Mouse (Mus musculus) thymus, postnatal 10 days (tissue): ENCODE measurements at regions not wholly inside any gene's neighbourhood (a gene's known extent, or its start where the extent isn't known, plus 50 kb on each side); places are given as distances from the start of the nearest gene placed in this dataset.

Experiments used
- DNase-seq, 2 experiments: peaks; one replicate each; pipeline ENCODE4 v3.0.0; 2021; ENCODE audit warnings: low spot score in 2 of 2

DNA sequence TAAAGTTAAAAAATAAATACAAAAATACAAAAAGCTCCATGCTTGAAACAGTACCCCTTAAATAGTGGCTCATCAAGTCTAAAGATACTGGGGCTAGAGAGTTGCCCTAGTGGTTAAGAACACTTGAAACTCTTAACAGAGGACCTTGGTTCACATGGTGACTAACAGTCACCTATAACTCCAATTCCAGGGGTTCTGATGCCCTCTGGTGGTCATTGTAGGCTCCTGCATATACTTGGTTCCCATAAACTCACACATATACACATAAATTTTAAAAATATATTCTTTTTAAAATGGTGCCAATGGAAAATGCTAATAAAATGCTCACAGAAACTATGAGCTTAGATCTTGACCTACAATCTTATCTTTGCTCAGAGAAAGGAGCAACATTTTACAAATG lies 286.4 kb downstream of the Pdcd6ip start:
- no peak for DNase-seq

DNA sequence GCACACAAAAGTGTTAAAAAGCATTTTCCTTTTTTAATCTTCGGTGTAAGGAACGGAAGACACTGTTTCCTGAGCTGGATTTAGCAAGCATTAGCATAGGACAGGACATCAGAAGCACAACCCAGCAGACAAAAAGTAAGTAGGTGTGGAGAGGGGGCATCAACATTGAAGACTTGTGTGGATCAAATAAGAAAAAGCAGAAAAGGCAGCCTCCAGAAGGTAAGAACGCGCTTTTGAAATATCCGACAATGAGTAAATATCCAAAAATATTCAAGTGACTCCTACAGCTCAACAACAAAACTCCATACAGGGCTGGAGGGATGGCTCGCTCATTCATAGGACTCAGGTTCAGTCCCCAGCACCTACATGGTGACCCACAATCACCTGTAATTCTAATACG lies 286.9 kb downstream of the Pdcd6ip start:
- no peak for DNase-seq

DNA sequence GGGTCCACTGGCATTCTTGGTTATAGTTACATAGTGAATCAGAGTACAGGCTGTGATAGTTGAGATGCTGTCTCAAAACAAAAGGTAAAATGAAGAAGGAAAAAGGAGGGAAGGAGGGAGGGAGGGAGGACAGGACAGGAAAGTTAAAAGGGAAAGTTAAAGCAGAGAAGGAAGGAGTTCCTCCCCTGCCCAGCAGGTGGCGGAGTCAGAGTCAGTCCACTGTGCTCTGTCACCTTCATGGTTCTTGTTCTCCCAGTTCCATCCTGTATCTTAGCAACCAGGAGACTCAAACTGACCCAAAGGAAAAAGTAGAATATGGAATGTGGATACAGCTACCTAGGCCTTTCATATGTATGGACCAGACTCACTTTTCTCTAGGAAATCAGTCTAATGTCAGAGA lies 288.3 kb downstream of the Pdcd6ip start:
- DNase-seq = no peak

DNA sequence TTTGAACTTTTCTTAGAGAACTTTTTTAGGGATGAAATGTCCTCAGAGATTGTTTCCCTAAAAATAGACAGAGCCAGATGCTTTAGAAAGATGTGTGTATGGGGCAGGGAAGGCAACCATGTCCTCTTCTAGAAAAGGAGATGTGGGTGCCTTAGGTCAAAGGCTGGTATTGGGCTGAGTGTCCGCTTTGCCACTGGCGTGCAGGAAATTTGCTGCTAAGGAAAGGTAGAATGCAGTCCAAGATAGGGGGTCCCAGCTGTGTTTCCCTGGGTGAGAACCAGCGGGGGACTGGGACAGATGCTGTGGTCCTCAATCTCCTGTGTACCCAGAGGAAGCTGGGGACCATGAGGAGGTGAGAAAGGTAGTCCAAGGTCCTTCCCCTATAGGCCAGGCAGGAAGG lies 291.0 kb downstream of the Pdcd6ip start:
- DNase-seq = no peak

DNA sequence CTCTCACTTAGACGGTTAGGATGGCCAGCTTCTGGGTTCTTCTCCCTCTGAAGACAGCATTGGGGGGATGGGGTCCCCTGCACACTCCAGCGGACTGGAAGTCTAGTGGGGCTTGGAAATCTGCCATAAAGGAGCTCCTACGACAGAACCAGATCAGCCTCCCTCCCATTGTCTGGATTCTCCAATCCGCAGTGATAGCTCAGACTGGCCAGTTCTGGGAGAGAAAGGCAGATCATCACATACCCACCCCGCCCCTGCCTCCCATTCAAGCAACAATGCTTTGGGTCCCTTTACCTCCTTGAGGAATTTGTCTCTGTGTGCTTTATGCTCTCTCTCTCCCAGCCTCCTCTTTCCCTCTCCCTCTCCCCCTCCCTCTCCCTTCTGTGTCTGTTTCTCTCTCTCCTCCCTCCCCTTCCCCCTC lies 292.5 kb downstream of the Pdcd6ip start:
- DNase-seq = no peak

DNA sequence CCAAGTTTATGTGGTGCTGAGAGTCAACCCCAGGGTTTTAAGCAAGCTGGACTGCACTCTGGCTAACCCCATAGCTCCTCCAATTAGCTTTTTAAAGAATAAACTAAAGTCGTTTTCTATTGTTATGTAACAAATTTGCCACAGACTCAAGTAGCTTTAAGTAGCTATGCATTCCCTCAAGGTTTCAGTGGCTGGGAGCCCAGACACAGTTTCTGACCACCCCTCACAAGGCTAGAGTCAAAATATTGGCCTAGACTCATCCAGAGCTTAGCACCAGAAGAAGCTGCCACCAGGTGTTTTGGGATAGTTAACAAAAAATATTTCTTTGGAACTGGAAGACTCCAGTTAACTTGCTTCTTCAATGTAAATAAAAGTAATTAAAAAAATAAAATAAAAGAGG lies 293.4 kb downstream of the Pdcd6ip start:
- DNase-seq = no peak

DNA sequence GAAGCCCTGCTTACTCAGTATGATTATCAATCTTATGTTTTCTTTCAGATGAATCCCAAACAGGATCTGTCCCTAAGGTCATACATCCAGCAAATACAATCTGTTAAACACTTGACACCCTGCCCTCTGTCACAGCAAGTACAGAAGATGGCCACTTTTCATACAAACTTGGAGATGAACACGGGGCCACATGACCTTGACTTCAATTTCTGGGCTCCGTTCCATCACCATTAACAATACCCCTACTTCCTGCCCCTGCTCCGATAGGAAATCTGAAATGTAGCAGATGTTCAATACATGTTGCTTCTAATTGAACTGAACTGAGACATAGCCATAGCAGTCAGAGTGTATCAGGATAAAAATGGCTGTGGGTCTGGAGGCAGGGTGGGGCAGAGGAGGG lies 294.2 kb downstream of the Pdcd6ip start:
- no peak for DNase-seq

DNA sequence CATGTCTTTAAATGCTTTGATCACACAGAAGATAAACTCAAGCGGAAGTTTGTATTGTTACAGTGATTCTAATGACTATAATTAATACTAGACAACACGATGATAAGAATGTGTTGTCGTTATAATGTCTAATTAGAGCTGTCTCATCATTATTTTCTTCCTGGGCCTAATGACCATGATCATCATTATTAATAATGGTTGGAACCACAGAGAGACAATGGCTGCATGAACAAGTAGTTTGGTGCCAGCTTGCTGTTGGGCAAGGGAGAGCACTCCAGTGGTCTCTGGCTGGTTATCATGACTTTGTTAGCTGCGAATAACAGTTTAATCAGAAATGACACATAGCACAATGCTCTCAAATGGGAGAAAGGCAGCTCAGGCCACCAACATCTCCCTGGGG lies 296.4 kb downstream of the Pdcd6ip start:
- no peak for DNase-seq

DNA sequence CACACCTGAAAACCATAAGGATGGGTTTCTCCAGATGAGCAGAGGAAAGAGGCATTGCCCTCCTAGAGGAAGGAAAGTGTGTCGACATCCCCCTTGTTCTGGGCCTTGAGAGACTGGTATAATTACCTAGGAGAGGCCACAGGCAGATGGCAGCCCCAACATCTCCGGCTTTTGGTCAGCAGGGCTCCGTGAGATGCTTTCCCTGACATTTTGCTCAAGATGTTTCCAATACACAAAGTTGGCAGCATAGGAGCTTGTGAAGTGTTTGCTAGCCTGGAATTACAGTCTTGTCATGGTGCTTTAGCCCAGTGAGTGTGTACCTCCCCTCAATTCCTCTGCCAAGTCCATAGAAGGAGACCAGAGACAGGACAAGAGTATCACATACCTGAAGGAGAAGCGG lies 299.5 kb downstream of the Pdcd6ip start:
- no peak for DNase-seq

DNA sequence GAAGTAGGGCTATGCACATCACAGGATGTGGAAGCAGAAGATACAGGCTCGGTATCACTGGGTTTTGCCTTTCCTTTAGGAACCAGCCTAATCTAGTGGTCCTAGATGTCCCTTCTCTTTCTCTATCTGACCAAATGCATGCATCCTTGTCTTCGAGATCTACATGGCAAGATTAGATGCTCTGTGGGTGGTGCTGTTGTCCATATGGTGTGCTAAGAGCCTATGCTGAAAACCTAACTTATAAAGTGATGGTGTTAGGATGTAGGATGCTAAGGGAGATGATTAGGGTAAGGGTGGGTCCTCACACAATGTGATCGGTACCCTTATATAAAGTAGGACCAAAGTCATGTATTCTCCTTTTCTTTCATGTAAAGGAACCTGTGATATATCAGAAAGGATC lies 313.7 kb downstream of the Pdcd6ip start:
- DNase-seq = no peak

DNA sequence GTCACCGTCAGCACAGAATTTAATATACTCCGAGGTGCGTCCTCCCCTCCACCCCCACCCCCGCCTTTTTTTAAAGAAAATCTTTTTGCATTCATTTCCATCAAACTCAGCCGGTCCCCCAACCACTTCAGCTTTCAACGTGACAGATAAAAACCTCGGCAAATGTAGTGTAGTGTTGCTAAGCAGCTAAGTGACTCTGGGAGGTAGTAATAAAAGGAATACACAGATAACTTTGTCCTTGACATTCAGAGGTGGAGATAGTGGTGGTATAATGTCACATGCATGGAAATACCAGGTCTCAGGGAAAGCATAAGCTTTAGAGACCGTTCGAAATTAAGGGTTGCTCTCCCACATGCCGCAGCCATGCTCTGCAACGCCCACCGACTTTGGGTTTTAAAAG lies 320.7 kb downstream of the Pdcd6ip start:
- DNase-seq = no peak

DNA sequence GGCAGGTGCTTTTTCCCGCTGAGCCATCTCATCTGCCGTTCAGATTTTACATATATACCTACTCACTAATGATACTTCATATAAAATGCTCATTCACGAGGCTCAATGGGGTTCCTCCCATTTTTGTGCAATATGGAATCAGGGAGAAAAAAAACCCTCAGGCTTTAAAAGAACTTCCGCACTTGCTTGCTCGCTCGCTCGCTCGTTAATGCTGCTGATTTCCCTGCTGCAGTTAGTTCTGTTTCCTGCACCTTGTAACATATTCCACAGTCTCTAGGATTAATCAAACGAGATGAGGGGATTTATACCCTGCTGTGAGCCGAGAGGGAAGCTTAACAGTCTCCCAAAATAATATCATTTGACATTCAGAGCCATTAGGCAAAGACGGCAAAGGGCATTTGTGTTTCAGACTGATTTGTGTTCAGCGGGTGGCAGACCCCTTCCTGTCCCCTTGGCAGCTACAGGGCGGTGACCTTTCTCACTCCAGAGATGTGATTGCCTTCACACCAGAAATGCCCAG lies 326.4 kb downstream of the Pdcd6ip start:
- DNase-seq = no peak

DNA sequence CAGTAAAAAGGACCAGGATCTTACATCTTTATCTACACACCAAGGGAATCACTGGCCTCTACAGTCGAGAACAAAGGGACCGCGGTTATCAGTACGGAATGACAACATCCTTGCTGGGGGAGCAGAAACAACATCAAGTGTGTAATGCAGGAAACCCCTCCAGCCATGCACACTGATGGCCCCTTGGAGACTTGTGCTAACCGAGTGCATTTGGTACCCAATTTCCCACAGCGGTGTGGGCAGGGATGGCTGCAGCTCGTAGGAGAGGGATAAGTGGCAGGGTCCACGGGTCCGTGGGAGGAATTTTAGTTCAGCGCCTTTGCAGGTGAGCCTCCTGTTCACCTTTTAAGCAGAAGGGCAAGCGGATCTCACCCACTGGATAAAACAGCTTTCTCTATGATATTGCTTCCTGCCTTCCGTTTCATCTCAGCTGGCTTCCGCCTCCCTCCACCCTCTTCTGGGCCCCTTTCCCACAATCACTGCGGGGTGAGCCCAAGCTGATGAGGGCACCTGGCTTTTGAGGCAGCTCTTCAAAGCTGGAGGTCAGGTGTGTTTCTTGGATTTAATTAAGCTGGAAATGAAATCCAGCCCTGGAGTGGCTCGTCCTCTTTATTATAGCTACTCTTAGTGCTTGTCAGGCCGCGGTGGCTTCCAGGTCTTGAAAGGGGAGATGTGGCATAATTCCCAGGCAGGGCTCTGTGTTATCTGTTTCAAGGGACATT lies 327.5 kb downstream of the Pdcd6ip start:
- no peak for DNase-seq

DNA sequence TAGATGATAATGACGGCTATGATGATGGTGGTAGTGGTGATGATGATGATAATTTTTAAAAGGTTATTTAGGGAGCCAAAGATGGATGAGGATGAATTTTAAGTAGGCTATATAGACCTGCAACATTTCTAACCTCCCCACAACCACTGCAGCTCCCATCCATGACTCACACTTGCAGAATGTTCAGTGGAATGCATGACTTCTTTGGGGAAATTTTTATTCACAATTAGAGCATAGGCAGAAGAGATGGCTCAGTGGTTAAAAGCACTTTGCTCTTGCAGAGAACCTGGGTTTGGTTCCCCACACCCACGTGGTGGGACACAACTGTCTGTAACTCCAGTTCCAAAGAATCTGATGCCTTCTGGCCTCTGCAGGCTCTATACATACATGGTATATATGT lies 329.5 kb downstream of the Pdcd6ip start:
- DNase-seq = no peak

DNA sequence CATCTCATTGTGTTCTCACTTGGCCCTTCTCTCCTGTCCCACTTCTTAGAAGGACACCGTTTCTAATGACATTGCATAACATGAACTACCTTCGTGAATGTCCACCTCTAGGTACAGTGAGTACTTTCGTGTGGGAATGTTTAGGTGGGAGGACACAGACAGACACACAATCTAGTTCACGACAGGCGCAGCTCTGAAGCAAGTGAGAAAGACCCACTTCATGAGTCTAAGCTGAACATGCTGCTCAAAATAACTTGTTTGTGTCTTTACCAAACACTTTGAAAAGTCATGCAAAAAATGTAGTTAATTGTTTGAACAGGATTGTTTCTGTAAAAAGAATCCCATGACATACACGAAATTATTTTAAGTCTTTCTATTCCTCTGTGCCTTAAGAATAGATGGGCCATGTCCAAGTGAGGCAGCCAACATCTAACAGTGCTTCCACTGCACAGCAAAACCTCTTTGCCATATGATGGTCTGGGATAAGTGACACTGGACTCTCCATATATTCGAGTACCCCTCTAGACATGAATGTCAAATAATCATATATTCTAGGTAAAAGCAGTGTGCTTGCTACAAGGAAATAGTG lies 336.2 kb downstream of the Pdcd6ip start:
- DNase-seq = no peak

DNA sequence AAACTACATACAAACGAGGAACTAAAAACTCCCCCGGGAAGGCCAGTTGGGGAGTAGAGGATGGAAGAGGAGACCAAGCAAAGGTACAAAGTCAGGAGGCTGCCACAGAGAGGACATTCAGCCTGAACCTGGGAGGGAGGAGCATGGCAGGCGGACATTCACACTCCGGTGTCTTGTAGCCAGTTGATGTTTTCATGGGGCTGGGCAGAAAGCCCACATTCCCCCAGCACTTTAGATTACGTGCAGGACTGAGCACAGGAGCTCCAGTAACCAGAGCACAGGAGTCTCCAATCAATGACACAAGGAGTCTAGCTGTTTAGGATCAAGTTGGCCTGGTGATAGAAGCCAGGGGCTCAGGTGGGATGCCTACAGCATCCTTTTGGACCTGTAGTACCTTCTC lies 360.1 kb downstream of the Pdcd6ip start:
- no peak for DNase-seq

DNA sequence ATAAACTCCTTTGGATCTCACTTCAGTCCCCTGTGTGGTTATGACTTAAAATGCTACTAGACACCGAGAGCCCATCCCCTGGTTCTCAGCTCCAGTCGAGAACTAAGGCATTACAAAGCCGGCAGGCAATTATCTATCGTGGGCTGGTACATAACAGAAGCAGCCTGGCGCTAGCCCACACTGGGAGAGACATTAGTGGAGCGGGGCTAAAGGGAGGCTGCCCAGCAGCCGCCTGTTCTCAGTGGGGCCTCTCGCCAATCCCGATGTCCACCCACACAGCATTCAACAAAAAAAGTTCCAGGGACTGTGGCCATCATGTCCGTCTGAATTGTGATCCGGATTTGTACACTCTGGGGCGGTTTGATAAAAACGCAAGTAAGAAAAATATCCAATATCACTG lies 361.5 kb downstream of the Pdcd6ip start:
- no peak for DNase-seq

DNA sequence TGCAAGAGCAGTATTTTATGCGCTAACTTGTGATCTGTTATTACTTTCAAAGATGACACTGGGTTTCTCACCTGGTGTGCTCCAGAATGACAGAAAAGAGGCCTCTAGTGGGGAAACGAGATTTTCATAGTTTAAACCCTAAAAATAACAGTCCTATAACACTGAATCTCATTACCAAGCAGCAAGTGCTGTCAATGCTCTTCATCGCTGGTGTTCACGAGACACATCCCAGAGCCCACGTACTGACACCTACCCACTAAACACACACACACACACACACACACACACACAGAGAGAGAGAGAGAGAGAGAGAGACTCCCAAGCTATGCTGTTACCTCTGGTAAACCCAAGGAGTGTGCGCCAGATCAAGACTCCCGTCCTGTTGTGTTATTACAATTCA lies 365.9 kb downstream of the Pdcd6ip start:
- DNase-seq = no peak

DNA sequence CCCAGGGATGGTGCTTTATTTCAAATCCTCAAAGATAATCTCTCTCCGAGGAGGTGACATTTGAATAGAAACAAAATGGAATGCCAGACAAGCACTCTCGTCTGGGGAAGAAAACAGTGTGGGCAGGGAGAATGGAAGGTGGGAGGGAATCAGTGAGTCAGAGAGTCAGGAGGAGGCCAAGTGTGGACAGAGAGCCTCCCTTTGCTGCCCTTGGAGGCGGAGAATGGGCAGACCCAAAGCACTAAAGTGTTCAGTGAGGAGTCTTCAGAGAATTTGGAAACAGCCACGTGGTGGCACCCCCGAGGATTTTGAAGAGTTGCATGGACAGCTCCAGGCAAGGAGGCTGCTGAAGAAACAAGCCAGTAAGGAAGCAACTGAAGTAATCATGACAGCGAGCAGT lies 367.2 kb downstream of the Pdcd6ip start:
- no peak for DNase-seq

DNA sequence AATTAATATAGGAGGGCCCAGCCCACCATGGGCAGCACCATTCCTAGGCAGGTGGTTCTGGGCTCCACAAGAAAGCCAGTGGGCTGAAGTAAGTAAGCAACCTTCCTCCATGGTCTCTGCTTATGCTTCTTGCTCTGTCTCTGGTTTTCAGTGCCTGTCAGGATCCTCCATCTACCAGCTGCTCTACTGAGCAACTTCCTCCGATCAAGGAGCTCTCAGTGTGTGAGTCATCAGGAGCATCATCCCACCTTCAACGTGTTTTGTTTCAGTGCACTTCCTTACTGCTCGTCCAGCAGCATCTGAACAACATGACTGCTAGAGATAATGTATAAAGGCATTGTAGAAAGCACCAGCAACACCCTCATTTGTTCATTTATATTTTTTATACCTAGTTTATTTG lies 368.0 kb downstream of the Pdcd6ip start:
- no peak for DNase-seq

DNA sequence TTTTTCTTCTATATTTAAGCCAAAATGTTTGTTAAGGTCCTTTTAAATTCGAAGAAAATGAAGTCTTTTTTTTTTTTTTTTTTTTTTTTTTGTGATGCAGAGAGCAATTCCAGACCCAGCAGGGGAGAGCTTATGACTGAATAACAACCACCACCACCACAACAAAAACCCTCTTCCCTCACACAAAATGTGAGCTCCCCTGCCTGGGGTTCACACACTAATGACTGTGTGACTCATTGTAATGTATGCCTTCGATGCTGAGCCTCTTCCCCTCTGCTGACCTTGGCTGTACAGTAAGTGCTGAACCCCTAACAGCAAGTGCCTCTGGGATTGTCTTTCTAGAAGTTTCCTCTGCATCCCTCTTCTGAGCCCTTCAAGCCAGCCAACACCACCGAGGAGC lies 383.6 kb downstream of the Pdcd6ip start:
- DNase-seq = no peak

DNA sequence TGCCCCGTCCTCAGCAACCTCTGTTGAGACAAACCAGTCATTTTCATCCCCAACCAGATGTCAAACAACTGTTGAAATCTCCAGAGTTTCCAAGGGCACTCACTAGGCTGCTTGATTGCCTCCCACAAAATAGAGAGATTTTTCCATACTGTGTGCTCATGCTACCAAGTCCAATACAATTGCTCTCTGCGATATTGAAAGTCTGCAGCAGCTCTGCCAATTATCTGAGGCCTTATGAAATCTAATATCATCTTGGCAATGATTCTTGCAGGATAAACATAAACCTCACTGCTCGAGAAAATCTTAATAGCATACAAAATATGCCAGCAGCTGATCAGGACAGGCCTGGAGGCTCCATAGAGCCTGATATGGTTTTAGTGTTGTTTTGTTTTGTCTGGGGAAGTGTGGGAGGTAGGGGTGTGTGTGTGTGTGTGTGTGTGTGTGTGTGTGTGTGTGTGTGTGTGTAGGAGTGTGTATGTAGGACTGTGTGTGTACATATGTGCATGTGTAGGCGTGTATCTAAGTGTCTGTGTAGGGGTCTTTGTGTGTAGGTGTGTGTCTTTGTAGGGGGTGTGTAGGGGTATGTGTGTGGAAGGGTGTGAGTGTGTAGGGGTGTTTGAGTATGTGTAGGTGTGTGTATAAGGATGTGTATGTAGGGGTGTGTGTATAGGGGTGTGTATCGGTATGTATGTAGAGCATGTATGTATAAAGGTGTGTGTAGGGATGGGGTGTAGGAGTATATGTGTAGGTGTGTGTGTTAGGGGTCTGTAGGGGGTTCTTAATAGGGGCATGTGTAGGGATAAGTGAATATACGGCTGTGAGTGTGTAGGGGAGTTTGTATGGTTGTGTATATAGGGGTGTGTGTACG lies 398.1 kb downstream of the Pdcd6ip start:
- DNase-seq = no peak

DNA sequence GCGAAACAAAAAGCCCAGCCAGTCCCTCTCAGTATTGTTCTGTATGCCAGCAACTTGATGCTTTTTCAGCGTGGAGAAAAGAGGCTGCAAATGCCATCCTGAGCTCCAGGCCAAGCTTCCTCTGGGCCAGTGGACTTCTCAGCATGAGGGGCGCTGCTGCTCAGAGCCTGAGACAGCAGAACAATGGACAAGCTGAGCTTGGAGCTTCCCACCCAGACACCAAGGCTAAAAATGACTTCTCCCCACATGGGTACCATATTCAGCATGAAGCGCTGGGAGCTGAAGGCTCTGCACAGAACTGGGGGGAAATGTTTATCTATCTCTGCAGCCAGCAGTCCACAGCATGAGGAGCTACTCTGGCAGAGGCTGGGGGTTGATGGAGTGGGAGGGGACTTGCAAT lies 402.3 kb downstream of the Pdcd6ip start:
- DNase-seq = no peak
